ENCODE assay signal across 8 mouse cellular contexts in the genomic region with DNA sequence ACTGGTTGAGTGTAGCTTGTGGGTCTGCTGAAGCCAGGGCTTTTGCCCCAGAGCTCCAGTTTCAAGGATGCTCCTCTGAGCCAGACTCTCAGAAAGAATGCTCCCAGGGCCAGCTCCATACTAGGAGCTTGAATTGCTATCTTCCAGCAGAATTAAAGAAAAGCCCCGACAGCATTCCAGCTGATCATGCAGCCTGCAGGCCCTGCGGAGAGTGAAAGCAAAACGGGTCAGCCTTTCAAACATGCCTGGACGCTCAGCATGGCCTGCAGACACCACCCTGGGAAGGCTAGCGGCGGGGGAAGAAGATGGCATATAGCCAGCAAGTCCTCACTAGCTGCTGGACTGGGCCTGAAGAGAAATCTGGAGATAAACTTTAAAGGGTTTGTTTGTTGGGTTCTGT. TPM values are rescaled to one million over a fixed set of nuclear protein-coding genes. Genes with fewer than 3 reads are reported as not detected.
DNase-seq lines count a peak whose midpoint lies in the region; ATAC-seq lines count a peak whose summit lies in the region.

No protein-coding gene starts in this region.

- ATAC-seq in liver, embryonic 11.5 days (replicated peaks; ENCODE audit: low FRiP score), result no peak
- ATAC-seq in intestine, embryonic 15.5 days, result 0 out of 2 replicates have a peak, but pooled peaks have one; percentile 55
- ATAC-seq in midbrain, embryonic 16.5 days, result no peak
- ATAC-seq in CD4-positive, CD25-positive, alpha-beta regulatory T cell, adult 4 months, result no peak

- H3K4me3 ChIP-seq in liver, embryonic 11.5 days (ENCODE audit: low read depth, low read length), result no peak overlapping the region
- H3K4me3 ChIP-seq in intestine, embryonic 15.5 days (replicated peaks), result no peak overlapping the region
- no peak overlapping the region for H3K4me3 ChIP-seq in midbrain, embryonic 16.5 days (ENCODE audit: low read depth, low read length)

- no peaks in the 10 kb centered on the region for H3K4me1 ChIP-seq in liver, embryonic 11.5 days (replicated peaks; ENCODE audit: control insufficient read depth, insufficient read depth, low read length)
- peaks cover 10% of the 10 kb centered on the region for H3K4me1 ChIP-seq in intestine, embryonic 15.5 days (replicated peaks)
- peaks cover 21% of the 10 kb centered on the region for H3K4me1 ChIP-seq in midbrain, embryonic 16.5 days (ENCODE audit: control insufficient read depth, insufficient read depth, low read length)

- DNase-seq in adrenal gland, adult (ENCODE audit: inconsistent age in 2 of 2, low spot score in 1 of 2), result peak; percentile 38 to 78
- no peak for DNase-seq in adrenal gland, postnatal 4 days (ENCODE audit: low spot score in 2 of 2)
- peak; percentile 17 for DNase-seq in liver
- no peak for DNase-seq in liver, embryonic 11.5 days (ENCODE audit: low spot score)
- DNase-seq in T-cell, adult 2 months (ENCODE audit: low spot score), result no peak

- no peak overlapping the region for H3K9ac ChIP-seq in liver, embryonic 11.5 days (ENCODE audit: low read depth, low read length)
- H3K9ac ChIP-seq in intestine, embryonic 15.5 days, result no peak overlapping the region
- H3K9ac ChIP-seq in midbrain, embryonic 16.5 days (ENCODE audit: low read depth, low read length), result 0 out of 2 replicates have a peak overlapping the region, but pooled peaks have one; percentile 24

- H3K27ac ChIP-seq in liver, embryonic 11.5 days (ENCODE audit: low read depth, low read length), result no peak overlapping the region
- peak overlapping the region; percentile 41; the same call in 1 of the 2 replicates for H3K27ac ChIP-seq in intestine, embryonic 15.5 days
- 0 out of 2 replicates have a peak overlapping the region, but pooled peaks have one; percentile 20 for H3K27ac ChIP-seq in midbrain, embryonic 16.5 days (ENCODE audit: low read length)

- no peaks in the 10 kb centered on the region for H3K9me3 ChIP-seq in liver, embryonic 11.5 days (ENCODE audit: control insufficient read depth, low read length)
- no peaks in the 10 kb centered on the region for H3K9me3 ChIP-seq in intestine, embryonic 15.5 days
- H3K9me3 ChIP-seq in midbrain, embryonic 16.5 days (replicated peaks; ENCODE audit: control insufficient read depth, low read length, poor library complexity, severe bottlenecking), result no peaks in the 10 kb centered on the region

- 68% methylated on average over 6 of the region's 6 CpGs for WGBS in liver, embryonic 11.5 days
- WGBS in intestine, embryonic 15.5 days, result 31% methylated on average over 6 of the region's 6 CpGs
- WGBS in midbrain, embryonic 16.5 days, result 31% methylated on average over 6 of the region's 6 CpGs

- H3K4me2 ChIP-seq in liver, embryonic 11.5 days, result no peak overlapping the region
- no peak overlapping the region for H3K4me2 ChIP-seq in intestine, embryonic 15.5 days (replicated peaks)
- H3K4me2 ChIP-seq in midbrain, embryonic 16.5 days (ENCODE audit: low read length), result no peak overlapping the region

- H3K27me3 ChIP-seq in liver, embryonic 11.5 days (replicated peaks; ENCODE audit: control insufficient read depth, insufficient read depth, low read length), result no peaks in the 10 kb centered on the region
- H3K27me3 ChIP-seq in intestine, embryonic 15.5 days (replicated peaks), result no peaks in the 10 kb centered on the region
- no peaks in the 10 kb centered on the region for H3K27me3 ChIP-seq in midbrain, embryonic 16.5 days (ENCODE audit: control insufficient read depth, insufficient read depth, low read depth, low read length)

- no peaks in the 10 kb centered on the region for H3K36me3 ChIP-seq in liver, embryonic 11.5 days (ENCODE audit: control insufficient read depth, insufficient read depth, low read length)
- no peaks in the 10 kb centered on the region for H3K36me3 ChIP-seq in intestine, embryonic 15.5 days
- no peaks in the 10 kb centered on the region for H3K36me3 ChIP-seq in midbrain, embryonic 16.5 days (ENCODE audit: control insufficient read depth, insufficient read depth, low read length)

RNA-seq across cellular contexts. Expression of a gene that starts 55.0 kb away (rescaled TPM):
- total RNA-seq in adrenal gland, postnatal 4 days (2021), result 10 to 100 TPM; 16.3 to 19.0 TPM
- 4.8 and 5.7 TPM in 2 replicates for polyA plus RNA-seq in liver, embryonic 11.5 days (2014; fragmentation: Nextera tagmentation; extraction: Ambion mirVana)
- polyA plus RNA-seq in intestine, embryonic 15.5 days (2015; fragmentation: Nextera tagmentation; extraction: Ambion mirVana), result 9.5 and 10.3 TPM in 2 replicates
- 68.5 and 72.1 TPM in 2 replicates for polyA plus RNA-seq in midbrain, embryonic 16.5 days (2015; fragmentation: Nextera tagmentation; extraction: Ambion mirVana)
- 10 to 100 TPM; 42.3 to 49.8 TPM for polyA plus RNA-seq in CD4-positive, CD25-positive, alpha-beta regulatory T cell, adult 4 months (2017; shearing (Covaris generic))

Comparison
In these comparisons a context has a peak if more than half of its experiments do, and no peak if none do; other contexts are left out.
1. DNase-seq: peak in adrenal gland, adult (2 of 2) and liver (single experiment); none in adrenal gland, postnatal 4 days (0 of 2), liver, embryonic 11.5 days (single experiment) and T-cell, adult 2 months (single experiment).